ENCODE assay signal across 21 mouse cellular contexts in genomic region chr13:42742226-42742625, GRCm38 (mm10).
"Had no signal": no experiment of that assay in that cellular context is flagged by ENCODE, and none has a peak within 500 bp of the region (broad histone marks: within the 10 kb centered on the region; RNA-seq: fewer than 3 reads in every experiment).

No protein-coding gene starts in this region.

- H3K9me3 ChIP-seq: heart, embryonic 13.5 days; heart, embryonic 15.5 days; hindbrain, embryonic 13.5 days; hindbrain, embryonic 15.5 days; limb, embryonic 13.5 days; limb, embryonic 15.5 days; liver, embryonic 12.5 days had no signal

- H3K36me3 ChIP-seq: heart, embryonic 13.5 days; heart, embryonic 15.5 days; hindbrain, embryonic 13.5 days; hindbrain, embryonic 15.5 days; limb, embryonic 13.5 days; limb, embryonic 15.5 days; liver, embryonic 12.5 days had no signal

- H3K4me2 ChIP-seq: heart, embryonic 11.5 days; heart, embryonic 13.5 days; heart, embryonic 15.5 days; hindbrain, embryonic 13.5 days; hindbrain, embryonic 15.5 days; limb, embryonic 13.5 days; limb, embryonic 15.5 days; liver, embryonic 12.5 days had no signal

- H3K27me3 ChIP-seq: heart, embryonic 13.5 days; heart, embryonic 15.5 days; hindbrain, embryonic 13.5 days; hindbrain, embryonic 15.5 days; limb, embryonic 13.5 days; limb, embryonic 15.5 days; liver, embryonic 12.5 days had no signal

- H3K4me3 ChIP-seq: heart, adult 2 months; heart, embryonic 13.5 days; heart, embryonic 15.5 days; hindbrain, embryonic 13.5 days; hindbrain, embryonic 15.5 days; limb, embryonic 13.5 days; limb, embryonic 15.5 days; liver, embryonic 12.5 days had no signal

- ATAC-seq: forebrain, postnatal 0 days; hindbrain, postnatal 0 days; intestine, embryonic 16.5 days; liver, embryonic 12.5 days had no signal

- H3K27ac ChIP-seq: heart, adult 2 months; heart, embryonic 13.5 days; heart, embryonic 15.5 days; hindbrain, embryonic 13.5 days; hindbrain, embryonic 15.5 days; hindbrain, postnatal 0 days; limb, embryonic 13.5 days; limb, embryonic 15.5 days; liver, embryonic 12.5 days; liver, embryonic 14.5 days had no signal

- H3K4me1 ChIP-seq: heart, embryonic 13.5 days; heart, embryonic 15.5 days; hindbrain, embryonic 15.5 days; limb, embryonic 13.5 days; limb, embryonic 15.5 days; liver, embryonic 12.5 days had no signal

- DNase-seq: forebrain, postnatal 0 days; gastrocnemius, postnatal 14 days; gastrocnemius, postnatal 36 days; heart, adult 11 months; heart, adult 2 months; heart, postnatal 14 days; heart, postnatal 36 days; layer of hippocampus, adult 9-11 months; layer of hippocampus, postnatal 36 days; left cerebral cortex, postnatal 4 days had no signal

- H3K9ac ChIP-seq: forebrain, postnatal 0 days; heart, embryonic 13.5 days; heart, embryonic 15.5 days; hindbrain, embryonic 13.5 days; hindbrain, embryonic 15.5 days; limb, embryonic 13.5 days; limb, embryonic 15.5 days; liver, embryonic 12.5 days; liver, embryonic 14.5 days had no signal
